Mouse (Mus musculus) midbrain, embryonic 14.5 days (tissue): Measurements from ENCODE around the gene Cyp2a22. TPM values are rescaled to one million over a fixed set of nuclear protein-coding genes. Genes with fewer than 3 reads are reported as not detected.
"Not testable (repeated sequence)": the region's sequence is repeated elsewhere in the genome, so short reads cannot be mapped to it uniquely, and the experiment has no call there.

Experiments used
- ATAC-seq: fragments of 200-750 bp; cut with Nextera tagmentation; 2 replicates; pipeline ENCODE4 v1.8.0; 2017; ENCODE audit warnings: moderate number of reproducible peaks, moderate library complexity; ENCODE audit not compliant: low FRiP score, low TSS enrichment
- DNase-seq: peaks from one replicate; pipeline ENCODE4 v3.0.0-alpha.2; 2015
- H3K27ac ChIP-seq: fragments of 300-500 bp; sonication (generic); replicated peaks from 2 replicates; pipeline ENCODE4 v1.5.1; 2014; ENCODE audit warnings: mild to moderate bottlenecking, low read depth, low read length, moderate library complexity
- H3K27me3 ChIP-seq: fragments of 300-500 bp; sonication (generic); 2 replicates; pipeline ENCODE4 v1.6.1; 2014; ENCODE audit warnings: low read length, control low read depth, mixed read lengths; ENCODE audit not compliant: control insufficient read depth, insufficient read depth
- H3K36me3 ChIP-seq: fragments of 300-500 bp; sonication (generic); 2 replicates; pipeline ENCODE4 v1.6.1; 2014; ENCODE audit warnings: low read length, control low read depth; ENCODE audit not compliant: control insufficient read depth, insufficient read depth
- H3K4me1 ChIP-seq: fragments of 300-500 bp; sonication (generic); 2 replicates; pipeline ENCODE4 v1.6.1; 2014; ENCODE audit warnings: mild to moderate bottlenecking, antibody characterized with exemption, low read length, control low read depth; ENCODE audit not compliant: control insufficient read depth, insufficient read depth
- H3K4me2 ChIP-seq: fragments of 300-500 bp; sonication (generic); 2 replicates; pipeline ENCODE4 v1.6.1; 2014; ENCODE audit warnings: mild to moderate bottlenecking, low read length, moderate library complexity
- H3K4me3 ChIP-seq: fragments of 300-500 bp; sonication (generic); replicated peaks from 2 replicates; pipeline ENCODE4 v1.5.1; 2014; ENCODE audit warnings: low read depth, low read length
- H3K9ac ChIP-seq: fragments of 300-500 bp; sonication (generic); replicated peaks from 2 replicates; pipeline ENCODE4 v1.6.1; 2014; ENCODE audit warnings: mild to moderate bottlenecking, low read length, moderate library complexity
- H3K9me3 ChIP-seq: fragments of 300-500 bp; sonication (generic); 2 replicates; pipeline ENCODE4 v1.6.1; 2016; ENCODE audit warnings: low read length, control low read depth, mixed read lengths; ENCODE audit not compliant: control insufficient read depth
- WGBS: fragments of 180-500 bp; shearing (Covaris S2); extraction: QIAGEN DNeasy Blood & Tissue Kit; methylation state at CpG from one replicate; pipeline ENCODE4 v1.1.7; 2014; 5-methylcytosine and 5-hydroxymethylcytosine counted together
- polyA plus RNA-seq: library from polyadenylated mRNA; unstranded; fragments of >200 nt; fragmentation: Nextera tagmentation; extraction: Ambion mirVana; gene quantifications from 2 replicates; pipeline ENCODE4 v1.2.1, GENCODE M21; 2014

The Cyp2a22 gene
- polyA plus RNA-seq, result not detected in 2 replicates

DNA sequence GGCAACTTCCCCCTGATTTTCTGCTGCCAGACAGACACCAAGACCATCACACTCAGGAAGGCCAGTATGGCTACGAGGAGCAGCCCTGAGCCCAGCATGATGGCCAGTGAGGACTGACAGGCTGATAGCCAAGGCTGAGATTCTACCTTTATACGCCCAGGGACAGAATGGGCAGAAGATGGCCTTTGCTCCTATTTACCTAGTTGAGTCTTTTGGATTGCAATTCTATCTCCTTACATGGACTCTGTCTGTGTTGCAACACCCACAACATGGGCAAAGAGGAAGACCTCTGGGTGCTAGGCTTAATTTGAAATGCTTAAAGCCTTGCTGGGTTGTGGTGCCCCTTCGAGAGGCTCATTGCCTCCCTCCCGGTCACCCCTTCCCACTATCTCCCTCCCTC, at the start of gene Cyp2a22:
Gene Cyp2a22 (minus strand): TSS at position 123 of the 400 bp plus-strand sequence.
- no peaks in the 10 kb centered on the region for H3K36me3 ChIP-seq
- H3K4me1 ChIP-seq, result no peaks in the 10 kb centered on the region
- DNase-seq (no peak), ATAC-seq (no peak)
- no peak within 1 kb of the TSS for H3K4me2 ChIP-seq
- WGBS, result 85% methylated on average over 4 of the region's 4 CpGs
- no peaks in the 10 kb centered on the region for H3K9me3 ChIP-seq
- no peaks in the 10 kb centered on the region for H3K27me3 ChIP-seq
- no peak within 1 kb of the TSS for H3K27ac ChIP-seq
- no peak within 1 kb of the TSS for H3K4me3 ChIP-seq
- no peak within 1 kb of the TSS for H3K9ac ChIP-seq

DNA sequence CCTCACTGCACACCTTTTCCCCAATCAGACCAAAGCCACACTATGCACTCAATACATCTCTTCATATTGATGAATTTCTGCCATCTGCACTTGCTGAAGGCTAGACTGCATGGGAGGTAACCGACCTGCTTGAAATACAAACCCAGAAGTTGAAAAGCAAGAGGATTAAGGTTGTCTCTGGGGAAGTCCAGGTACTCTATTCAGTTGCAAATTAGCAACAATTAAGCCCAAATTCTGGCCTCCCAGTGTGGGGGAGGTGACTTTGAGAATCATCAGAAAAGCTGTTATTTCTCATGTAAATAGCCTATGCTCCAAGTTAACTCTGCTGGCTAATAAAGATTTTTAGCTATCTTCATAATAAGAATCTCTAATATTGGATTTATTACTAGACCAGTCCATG, 44.0 kb upstream of the Cyp2a22 start:
- not testable (repeated sequence) for DNase-seq, H3K27me3 ChIP-seq, H3K36me3 ChIP-seq, H3K4me3 ChIP-seq, H3K27ac ChIP-seq, H3K9me3 ChIP-seq, H3K9ac ChIP-seq, H3K4me2 ChIP-seq, ATAC-seq, H3K4me1 ChIP-seq
- 21% methylated on average over 1 of the region's 1 CpGs for WGBS

DNA sequence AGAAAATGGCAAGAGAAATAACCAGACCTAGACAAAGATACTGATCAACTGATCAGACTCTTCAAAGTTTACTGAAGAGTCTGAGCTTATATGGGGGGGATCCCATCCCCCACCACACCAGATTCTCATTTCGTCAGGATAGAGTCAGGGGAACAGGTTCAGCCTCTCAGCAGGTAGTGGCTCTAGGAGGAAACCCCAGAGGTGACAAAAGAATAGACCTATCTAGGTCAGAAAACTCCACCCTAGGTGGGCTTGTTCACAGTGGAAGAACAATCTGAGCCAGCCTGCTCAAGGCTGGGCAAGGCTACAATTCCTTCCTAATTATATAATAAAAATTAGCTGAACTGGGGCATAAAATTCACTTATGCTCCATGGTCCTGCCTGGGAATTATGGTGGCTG, 43.4 kb upstream of the Cyp2a22 start:
- no peaks in the 10 kb centered on the region for H3K36me3 ChIP-seq
- no peak overlapping the region for H3K4me3 ChIP-seq
- no peaks in the 10 kb centered on the region for H3K4me1 ChIP-seq
- ATAC-seq (no peak), DNase-seq (no peak)
- no peak overlapping the region for H3K4me2 ChIP-seq
- WGBS, result 17% methylated on average over 1 of the region's 1 CpGs
- no peaks in the 10 kb centered on the region for H3K9me3 ChIP-seq
- no peaks in the 10 kb centered on the region for H3K27me3 ChIP-seq
- no peak overlapping the region for H3K9ac ChIP-seq
- H3K27ac ChIP-seq, result no peak overlapping the region

DNA sequence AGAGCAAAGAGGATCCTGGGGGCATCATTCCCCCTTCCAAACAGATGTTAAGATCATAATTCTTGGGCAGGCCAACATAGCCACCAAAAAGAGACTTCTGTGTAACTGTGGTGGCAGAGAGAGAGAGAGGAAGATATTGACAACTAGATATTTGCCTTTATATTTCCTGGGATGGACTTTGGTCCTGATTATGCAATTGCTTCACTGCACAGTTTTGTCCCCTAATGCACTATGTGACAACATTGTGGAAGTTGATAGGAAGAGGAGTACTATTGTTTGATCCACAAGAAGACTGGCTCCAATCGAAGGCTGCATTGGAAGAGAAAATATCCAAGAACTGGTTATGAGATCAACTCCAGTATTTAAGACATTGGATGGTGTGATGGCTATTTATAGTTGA, 42.8 kb upstream of the Cyp2a22 start:
- H3K9me3 ChIP-seq, H3K4me1 ChIP-seq, H3K9ac ChIP-seq, DNase-seq, H3K36me3 ChIP-seq, H3K4me3 ChIP-seq, ATAC-seq, H3K27me3 ChIP-seq, H3K4me2 ChIP-seq, H3K27ac ChIP-seq: not testable (repeated sequence)
- 84% methylated on average over 1 of the region's 1 CpGs for WGBS

DNA sequence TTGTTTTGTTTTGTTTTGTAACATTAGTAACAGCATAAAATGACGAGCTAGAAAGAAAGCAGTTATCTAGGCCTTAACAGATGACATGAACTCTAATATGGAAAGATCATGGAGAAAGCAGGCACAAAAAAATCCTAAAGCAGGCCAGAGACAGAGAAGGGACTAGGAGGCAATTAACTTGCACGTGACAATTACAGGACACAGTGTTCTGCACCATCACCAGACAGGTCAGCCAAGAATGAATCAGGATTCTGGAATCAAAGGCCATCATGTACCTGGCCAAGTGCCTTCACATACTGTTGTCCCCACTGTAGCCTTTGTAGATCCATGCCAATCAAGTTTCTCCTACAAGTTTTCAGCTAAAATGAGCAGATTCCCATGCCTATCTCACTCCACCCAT, 42.3 kb upstream of the Cyp2a22 start:
- not testable (repeated sequence) for H3K4me1 ChIP-seq, H3K4me3 ChIP-seq, H3K4me2 ChIP-seq, H3K9ac ChIP-seq, H3K9me3 ChIP-seq, DNase-seq, H3K36me3 ChIP-seq, ATAC-seq, H3K27me3 ChIP-seq, H3K27ac ChIP-seq
- WGBS, result 87% methylated on average over 2 of the region's 2 CpGs

DNA sequence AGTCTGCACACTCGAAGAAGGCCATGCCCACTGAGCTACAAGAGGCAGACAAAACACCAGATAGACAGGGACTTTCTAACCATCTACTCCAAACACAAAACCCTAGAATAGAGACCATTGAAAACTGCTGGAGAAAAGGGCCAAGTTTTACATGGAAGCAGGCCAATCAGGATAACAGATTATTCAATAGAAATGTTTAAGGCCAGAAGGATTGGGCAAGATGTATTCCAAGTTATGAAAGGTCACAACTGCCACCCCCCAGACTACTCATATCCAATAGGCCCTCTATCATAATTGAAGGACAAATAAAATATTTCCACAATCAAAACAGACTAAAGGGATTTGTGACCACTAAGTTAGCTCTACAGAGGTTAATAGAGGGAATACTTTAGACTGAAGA, 23.2 kb upstream of the Cyp2a22 start:
- H3K4me1 ChIP-seq, H3K27ac ChIP-seq, H3K4me2 ChIP-seq, H3K4me3 ChIP-seq, H3K27me3 ChIP-seq, ATAC-seq, H3K36me3 ChIP-seq, H3K9ac ChIP-seq, H3K9me3 ChIP-seq, DNase-seq: not testable (repeated sequence)
- WGBS, result 69% methylated on average over 1 of the region's 1 CpGs

DNA sequence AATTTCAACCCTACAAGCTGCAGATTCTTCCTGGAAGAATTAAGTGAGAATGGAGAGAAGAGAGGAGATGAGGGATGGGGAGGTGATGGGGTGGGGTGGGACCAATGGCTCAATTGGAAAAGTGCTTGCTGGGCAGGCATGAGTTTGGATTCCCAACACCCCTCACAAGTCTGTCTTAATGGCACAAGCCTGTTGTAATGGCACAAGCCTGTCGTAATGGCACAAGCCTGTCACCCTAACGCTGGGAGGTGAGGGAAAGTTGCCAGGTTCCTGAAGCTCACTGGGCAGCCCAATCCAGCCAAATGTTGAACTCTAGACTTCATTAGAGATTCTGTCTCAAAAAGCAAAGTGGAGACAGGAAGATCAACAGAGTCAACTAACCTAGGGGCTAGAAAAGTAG, 14.1 kb upstream of the Cyp2a22 start:
- not testable (repeated sequence) for H3K27me3 ChIP-seq, H3K4me1 ChIP-seq, H3K4me2 ChIP-seq, DNase-seq, H3K36me3 ChIP-seq, ATAC-seq, H3K27ac ChIP-seq, H3K4me3 ChIP-seq, H3K9me3 ChIP-seq, H3K9ac ChIP-seq
- 93% methylated on average over 2 of the region's 2 CpGs for WGBS

DNA sequence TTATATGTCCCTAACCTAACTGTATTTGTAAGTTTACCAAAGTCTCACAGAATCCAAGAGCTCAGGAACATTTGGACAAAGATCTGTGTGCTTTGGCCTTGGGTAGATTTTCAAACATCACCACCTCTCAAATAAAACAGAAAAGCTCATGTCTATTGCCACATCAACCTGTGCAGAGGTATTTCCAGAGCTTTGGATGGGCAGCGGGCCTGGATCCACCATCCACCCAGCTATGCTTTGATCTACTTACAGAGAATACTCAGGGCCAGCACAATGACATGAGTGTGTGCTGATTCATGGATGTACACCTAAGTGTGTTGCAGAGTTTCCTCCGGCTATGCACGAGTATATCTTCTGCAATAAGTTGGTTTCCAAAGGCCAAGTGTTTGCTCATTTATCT, 13.5 kb upstream of the Cyp2a22 start:
- not testable (repeated sequence) for H3K9me3 ChIP-seq, H3K4me1 ChIP-seq, H3K9ac ChIP-seq, H3K27ac ChIP-seq, H3K36me3 ChIP-seq, H3K4me2 ChIP-seq, DNase-seq, H3K27me3 ChIP-seq, ATAC-seq, H3K4me3 ChIP-seq
- WGBS, result 89% methylated on average over 3 of the region's 3 CpGs

DNA sequence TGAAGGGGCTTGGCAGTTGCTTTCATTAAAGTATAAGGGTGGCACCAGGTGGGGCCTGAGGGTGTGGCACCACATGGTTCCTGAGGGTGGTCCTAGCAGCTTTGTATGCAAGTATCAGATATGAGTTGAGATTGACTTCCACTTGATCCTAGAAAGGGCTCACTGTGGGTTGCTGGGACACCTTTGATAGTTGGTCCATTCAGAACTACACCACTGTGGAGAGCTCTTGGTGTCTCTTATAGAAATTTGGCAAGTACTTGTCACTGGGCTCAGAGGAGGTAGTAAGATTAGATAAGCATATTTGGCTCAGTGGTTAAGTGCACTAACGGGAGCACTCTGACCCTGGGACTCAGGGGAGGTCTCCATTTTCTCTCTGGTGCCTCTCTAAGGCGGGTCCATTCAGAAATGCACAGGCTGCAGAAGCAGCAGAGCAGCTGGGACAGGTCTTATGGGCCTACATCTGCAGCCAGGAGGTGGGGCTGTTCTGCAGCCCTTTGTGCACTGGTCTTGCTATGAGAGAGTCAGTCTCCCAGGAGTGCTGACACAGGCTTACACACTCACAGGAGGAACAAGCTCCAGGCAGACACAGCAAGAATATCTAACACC, 2.2 kb upstream of the Cyp2a22 start:
- not testable (repeated sequence) for ATAC-seq, H3K9ac ChIP-seq, H3K36me3 ChIP-seq, H3K27me3 ChIP-seq, H3K4me3 ChIP-seq, H3K27ac ChIP-seq, H3K4me1 ChIP-seq, H3K9me3 ChIP-seq, DNase-seq, H3K4me2 ChIP-seq
- WGBS, result 52% methylated on average over 2 of the region's 2 CpGs
